Mouse (Mus musculus) layer of hippocampus, postnatal 10 days (tissue): ENCODE results near the gene Dok4. TPM values are rescaled to one million over a fixed set of nuclear protein-coding genes. Genes with fewer than 3 reads are reported as not detected.

Experiments used
- total RNA-seq, 2 experiments: library from RNA; stranded (reverse); gene quantifications; 2 replicates each; pipeline ENCODE4 v1.2.3; 2021

The Dok4 gene
- total RNA-seq, 2 experiments from 2014 or later: 75.5 to 81.2 TPM

Other genes starting within 250 kb of the Dok4 start
- 100 to 1,000 TPM; 158 to 163 TPM for gene Arl2bp, start 209.7 kb downstream of the Dok4 start, total RNA-seq
- gene Pllp, start 180.1 kb downstream of the Dok4 start, total RNA-seq: 10 to 100 TPM; 26.9 to 27.6 TPM
- not detected for gene Ccl22, start 130.7 kb downstream of the Dok4 start, total RNA-seq
- gene Cx3cl1, start 104.3 kb downstream of the Dok4 start, total RNA-seq: 100 to 1,000 TPM; 348 to 361 TPM
- 1 to 10 TPM; 6.4 to 7.5 TPM for gene Ccl17, start 65.9 kb downstream of the Dok4 start, total RNA-seq
- gene Coq9, start 38.0 kb downstream of the Dok4 start, total RNA-seq: 10 to 100 TPM; 66.3 to 76.9 TPM
- 10 to 100 TPM; 73.4 to 95.8 TPM for gene Ciapin1, start 38.0 kb downstream of the Dok4 start, total RNA-seq
- gene Polr2c, start 18.9 kb downstream of the Dok4 start, total RNA-seq: 10 to 100 TPM; 52.8 to 58.3 TPM
- gene Ccdc102a, start 41.8 kb upstream of the Dok4 start, total RNA-seq: 1 to 10 TPM; 4.0 to 4.2 TPM
- under 1 TPM; 0.18 to 0.55 TPM for gene Adgrg5, start 47.4 kb upstream of the Dok4 start, total RNA-seq
- 100 to 1,000 TPM; 160 to 164 TPM for gene Adgrg1, start 98.4 kb upstream of the Dok4 start, total RNA-seq
- under 1 TPM; 0.20 to 0.48 TPM for gene Adgrg3, start 141.4 kb upstream of the Dok4 start, total RNA-seq
- 1 to 10 TPM; 1.9 to 3.2 TPM for gene Drc7, start 178.8 kb upstream of the Dok4 start, total RNA-seq
- 10 to 100 TPM; 38.5 to 38.9 TPM for gene Katnb1, start 204.9 kb upstream of the Dok4 start, total RNA-seq